Mouse (Mus musculus) stomach, embryonic 15.5 days (tissue): ENCODE results near the gene Zfp942. TPM values are rescaled to one million over a fixed set of nuclear protein-coding genes. Genes with fewer than 3 reads are reported as not detected.
"Not testable (repeated sequence)": the region's sequence is repeated elsewhere in the genome, so short reads cannot be mapped to it uniquely, and the experiment has no call there.

Source experiments
- ATAC-seq: fragments of 200-750 bp; cut with Nextera tagmentation; 2 replicates; pipeline ENCODE4 v1.8.0; 2017; ENCODE audit warnings: low read depth, moderate number of reproducible peaks, moderate TSS enrichment; ENCODE audit not compliant: insufficient read depth, low FRiP score
- H3K27ac ChIP-seq: fragments of 300-500 bp; sonication (generic); 2 replicates; pipeline ENCODE4 v1.5.1; 2015; ENCODE audit warnings: mild to moderate bottlenecking, inconsistent platforms
- H3K27me3 ChIP-seq: fragments of 300-500 bp; sonication (generic); replicated peaks from 2 replicates; pipeline ENCODE4 v1.6.1; 2015; ENCODE audit warnings: inconsistent platforms
- H3K36me3 ChIP-seq: fragments of 300-500 bp; sonication (generic); 2 replicates; pipeline ENCODE4 v1.6.1; 2015; ENCODE audit warnings: inconsistent platforms
- H3K4me1 ChIP-seq: fragments of 300-500 bp; sonication (generic); 2 replicates; pipeline ENCODE4 v1.6.1; 2015; ENCODE audit warnings: inconsistent platforms
- H3K4me2 ChIP-seq: fragments of 300-500 bp; sonication (generic); 2 replicates; pipeline ENCODE4 v1.6.1; 2015; ENCODE audit warnings: mild to moderate bottlenecking, inconsistent platforms
- H3K4me3 ChIP-seq: fragments of 300-500 bp; sonication (generic); replicated peaks from 2 replicates; pipeline ENCODE4 v1.5.1; 2015; ENCODE audit warnings: inconsistent platforms
- H3K9ac ChIP-seq: fragments of 300-500 bp; sonication (generic); 2 replicates; pipeline ENCODE4 v1.6.1; 2015; ENCODE audit warnings: inconsistent platforms
- H3K9me3 ChIP-seq: fragments of 300-500 bp; sonication (generic); 2 replicates; pipeline ENCODE4 v1.6.1; 2016; ENCODE audit warnings: inconsistent platforms
- WGBS: fragments of 180-500 bp; shearing (Covaris S2); methylation state at CpG from one replicate; pipeline ENCODE4 v1.1.7; 2015; 5-methylcytosine and 5-hydroxymethylcytosine counted together
- polyA plus RNA-seq: library from polyadenylated mRNA; unstranded; fragments of >200 nt; fragmentation: Nextera tagmentation; extraction: Ambion mirVana; gene quantifications from 2 replicates; pipeline ENCODE4 v1.2.1, GENCODE M21; 2015

Gene Zfp942
- 19.8 and 21.3 TPM in 2 replicates for polyA plus RNA-seq

DNA sequence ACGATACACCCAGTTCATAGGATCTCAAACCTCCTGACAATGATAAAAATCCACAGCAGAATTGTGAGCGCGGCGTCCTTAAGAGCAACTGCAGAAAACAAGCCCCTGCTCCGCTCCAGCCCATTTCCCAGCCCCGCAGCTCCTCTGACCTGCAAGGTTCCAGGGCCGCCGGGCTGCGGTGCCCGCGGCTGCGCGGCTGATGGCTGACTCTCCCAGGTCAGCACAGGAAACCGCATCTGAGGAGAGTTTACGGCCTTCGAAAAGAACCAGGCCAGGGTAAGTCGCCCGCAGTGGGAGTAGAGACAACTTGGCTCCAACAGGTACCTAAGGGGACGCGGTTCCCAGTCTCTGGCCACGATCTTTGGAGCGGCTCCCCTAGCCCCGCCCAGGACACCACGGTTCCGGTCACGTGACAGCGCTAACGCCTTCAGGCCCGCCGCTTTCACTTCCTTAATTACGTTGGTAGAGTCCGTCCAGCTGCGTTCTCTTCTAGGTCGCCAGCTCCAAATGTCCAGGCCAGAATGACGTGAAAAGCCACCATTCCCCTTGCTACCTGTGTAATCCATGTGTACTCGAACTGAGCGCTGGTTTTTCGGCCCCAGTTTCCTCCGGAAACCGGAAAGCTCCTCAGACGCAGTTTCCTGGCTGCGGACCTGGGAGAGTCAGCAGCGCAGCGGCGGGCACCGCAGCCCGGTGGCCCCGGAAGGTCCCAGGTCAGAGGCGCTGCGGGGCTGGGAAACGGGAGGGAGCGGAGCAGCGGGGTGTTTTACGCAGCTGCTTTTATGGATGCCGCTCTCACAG lies at the start of gene Zfp942, which contains the start of gene Zfp943:
Zfp942 (minus strand) TSS at position 358 of the 801 bp plus-strand sequence.
Zfp943 (plus strand) TSS at position 446 of the 801 bp plus-strand sequence.
- peak; percentile 98 for ATAC-seq
- H3K9me3 ChIP-seq, H3K36me3 ChIP-seq, H3K4me1 ChIP-seq, H3K27me3 ChIP-seq: not testable (repeated sequence)
- under 1% methylated on average over 45 of the region's 55 CpGs for WGBS
- Histone ChIP-seq H3K9ac (peak within 1 kb of the TSS; percentile 80), H3K27ac (peak within 1 kb of the TSS; percentile 92), H3K4me3 (peak within 1 kb of the TSS; percentile 76), H3K4me2 (peak within 1 kb of the TSS; percentile 53)

DNA sequence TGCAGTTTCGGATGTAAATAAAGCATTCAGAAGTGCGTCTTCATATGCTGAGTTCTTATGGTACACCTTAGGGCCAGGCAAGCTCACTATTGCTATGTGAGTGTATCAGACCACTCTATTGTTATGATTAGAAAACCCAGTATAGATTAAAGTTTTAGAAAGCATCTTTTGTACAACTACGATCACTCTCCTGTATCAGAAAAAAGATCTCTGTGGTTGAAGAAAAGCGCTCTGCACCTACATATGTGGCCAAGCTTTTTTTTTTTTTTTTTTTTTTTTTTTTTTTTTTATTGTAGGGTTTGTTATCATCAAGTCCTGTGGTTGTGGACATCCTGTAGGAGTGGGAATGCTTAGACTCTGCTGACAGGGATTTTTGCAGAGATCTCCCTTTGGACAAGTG lies 1.0 kb upstream of the Zfp942 start:
- Histone ChIP-seq H3K27ac (no peak overlapping the region), H3K4me1 (peaks cover 7% of the 10 kb centered on the region; the same call in 1 of the 2 replicates), H3K36me3 (peaks cover 5% of the 10 kb centered on the region; the same call in 1 of the 2 replicates), H3K4me2 (peak overlapping the region; percentile 43), H3K4me3 (peak overlapping the region; percentile 33; the same call in 1 of the 2 replicates), H3K27me3 (no peaks in the 10 kb centered on the region), H3K9ac (no peak overlapping the region), H3K9me3 (no peaks in the 10 kb centered on the region)
- WGBS, result 41% methylated on average over 4 of the region's 4 CpGs
- no peak for ATAC-seq

DNA sequence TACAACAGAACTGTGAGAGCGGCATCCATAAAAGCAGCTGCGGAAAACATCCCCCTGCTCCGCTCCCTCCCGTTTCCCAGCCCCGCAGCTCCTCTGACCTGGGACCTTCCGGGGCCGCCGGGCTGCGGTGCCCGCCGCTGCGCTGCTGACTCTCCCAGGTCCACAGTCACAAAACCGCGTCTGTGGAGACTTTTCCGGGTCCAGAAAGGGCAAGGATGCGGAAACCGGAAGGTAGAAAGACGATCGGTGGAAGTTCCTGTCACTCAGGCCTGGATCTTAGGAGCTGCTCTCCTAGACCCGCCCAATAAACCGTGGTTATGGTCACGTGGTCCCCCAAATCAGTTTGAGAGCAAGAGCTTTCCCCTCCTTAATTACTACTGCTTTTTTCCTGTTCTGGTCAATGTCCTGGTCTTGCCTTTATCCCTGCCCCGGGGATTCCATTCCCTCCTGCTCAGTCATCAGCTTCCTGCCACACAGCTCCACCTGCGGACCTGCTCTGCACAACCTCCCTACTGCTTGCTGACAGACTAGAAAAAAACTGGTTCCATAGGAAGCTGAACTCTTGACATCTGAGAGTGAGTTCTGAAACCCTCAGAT lies 52.7 kb downstream of the Zfp942 start, which contains the start of gene Zfp995:
Zfp995 (minus strand) TSS at position 471 of the 597 bp plus-strand sequence.
- H3K36me3 ChIP-seq, H3K27me3 ChIP-seq, H3K9me3 ChIP-seq, H3K4me1 ChIP-seq: not testable (repeated sequence)
- H3K9ac ChIP-seq, result peak within 1 kb of the TSS; percentile 44; the same call in 1 of the 2 replicates
- WGBS, result under 1% methylated on average over 24 of the region's 24 CpGs
- H3K4me3 ChIP-seq, result peak within 1 kb of the TSS; percentile 69
- peak within 1 kb of the TSS; percentile 33; the same call in 1 of the 2 replicates for H3K27ac ChIP-seq
- ATAC-seq, result peak; percentile 96
- H3K4me2 ChIP-seq, result peak within 1 kb of the TSS; percentile 68

DNA sequence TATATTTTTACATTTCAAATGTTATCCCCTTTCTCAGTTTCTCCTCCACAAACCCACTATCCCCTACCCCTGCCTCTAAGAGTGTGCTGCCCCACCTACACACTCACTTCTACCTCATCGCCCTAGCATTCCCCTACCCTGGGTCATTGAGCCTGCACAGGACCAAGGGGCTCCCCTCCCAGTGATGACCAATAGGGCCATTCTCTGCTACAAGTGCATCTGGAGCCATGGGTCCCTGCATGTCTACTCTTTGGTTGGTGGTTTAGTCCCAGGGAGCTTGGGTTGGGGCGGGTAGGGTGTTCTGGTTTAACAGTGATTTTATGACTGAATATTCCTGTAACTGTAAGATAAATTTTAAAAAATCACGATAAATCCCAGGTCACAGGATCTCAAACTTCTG lies 53.2 kb downstream of the Zfp942 start:
- Histone ChIP-seq H3K27me3 (no peaks in the 10 kb centered on the region), H3K4me2 (peak overlapping the region; percentile 68), H3K27ac (no peak overlapping the region), H3K4me1 (no peaks in the 10 kb centered on the region), H3K36me3 (no peaks in the 10 kb centered on the region), H3K9ac (peak overlapping the region; percentile 44; the same call in 1 of the 2 replicates), H3K4me3 (peak overlapping the region; percentile 69), H3K9me3 (no peaks in the 10 kb centered on the region)
- peak; percentile 43; the same call in 1 of the 2 replicates for ATAC-seq
- WGBS, result 9% methylated on average over 3 of the region's 3 CpGs

Other genes with a start within 250 kb of the Zfp942 start
- gene Zfp229, start 231.7 kb downstream of the Zfp942 start, polyA plus RNA-seq, result 5.9 and 6.1 TPM in 2 replicates
- gene Zfp820, start 116.7 kb downstream of the Zfp942 start, polyA plus RNA-seq, result 7.0 and 7.3 TPM in 2 replicates
- 8.3 and 9.5 TPM in 2 replicates for gene Zfp995, start 52.5 kb downstream of the Zfp942 start, polyA plus RNA-seq
- 16.7 and 17.3 TPM in 2 replicates for gene Zfp943, start 88 bp upstream of the Zfp942 start, polyA plus RNA-seq
- gene Zfp947, start 203.7 kb upstream of the Zfp942 start, polyA plus RNA-seq, result 2.7 and 4.1 TPM in 2 replicates